Mouse (Mus musculus): ENCODE data around the gene Ndufb3. TPM values are rescaled to one million over a fixed set of nuclear protein-coding genes. Genes with fewer than 3 reads are reported as not detected.

The Ndufb3 gene
- total RNA-seq, 1 experiment from 2014 or later: 90.8 TPM

DNA sequence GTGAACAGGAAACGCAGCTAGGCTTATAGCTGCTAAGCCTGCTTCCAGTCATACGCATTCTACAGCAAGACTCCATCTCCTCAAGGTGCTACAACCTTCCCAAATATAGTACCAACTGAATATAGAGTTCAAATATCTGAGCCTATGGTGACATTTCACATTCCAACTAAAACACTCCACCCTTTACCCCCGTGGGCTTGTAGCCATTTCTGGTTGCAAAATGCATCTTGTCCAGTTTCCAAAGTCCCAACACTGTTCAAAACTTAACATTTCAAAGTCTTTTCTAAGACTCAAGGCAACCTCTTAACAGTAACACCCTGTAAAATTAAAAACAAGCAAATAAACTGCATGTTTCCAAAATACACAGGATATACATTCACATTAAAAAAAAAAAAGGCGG lies 29.0 kb downstream of the Ndufb3 start:
- no peak for ATAC-seq (replicated peaks; ENCODE audit: low read depth, poor library complexity, severe bottlenecking)

DNA sequence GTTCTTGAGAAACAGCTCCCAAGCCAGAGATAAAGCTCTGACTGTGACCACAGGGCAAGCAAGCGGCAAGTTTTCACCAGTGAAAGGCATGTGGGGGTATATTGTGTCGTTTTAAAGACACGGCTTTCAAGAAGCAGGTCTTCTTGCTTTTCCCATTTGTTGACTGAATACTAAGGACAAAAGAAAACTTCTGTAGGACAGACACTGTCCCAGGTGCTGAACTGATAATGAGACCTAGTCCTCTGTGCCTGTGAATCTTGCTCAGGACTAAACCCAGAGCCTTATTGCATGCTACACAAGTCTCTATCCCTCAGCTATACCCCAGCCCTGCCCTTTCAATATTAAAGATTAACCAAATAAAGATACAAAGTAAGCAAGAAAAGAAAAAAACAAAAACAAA lies 30.0 kb downstream of the Ndufb3 start:
- ATAC-seq (replicated peaks; ENCODE audit: low read depth, poor library complexity, severe bottlenecking): no peak

DNA sequence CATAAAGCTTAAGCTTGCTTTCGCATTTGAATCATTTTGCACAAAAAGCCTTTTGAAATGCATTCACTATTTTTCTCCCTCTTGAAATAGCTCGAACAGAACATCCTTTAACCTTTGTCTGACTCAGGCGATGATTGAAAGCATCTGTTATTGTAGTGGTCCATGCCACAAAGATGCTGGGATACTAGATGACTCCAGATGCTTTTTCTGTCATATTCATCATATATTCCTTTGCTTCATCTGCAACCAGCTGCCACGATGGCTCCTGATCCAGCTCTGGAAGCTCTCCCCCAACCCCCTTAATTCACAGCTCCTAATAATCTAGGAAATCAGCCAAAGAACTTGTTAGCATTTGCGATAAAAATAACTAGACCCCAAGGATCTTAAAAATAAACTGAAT lies 30.9 kb downstream of the Ndufb3 start:
- ATAC-seq (replicated peaks; ENCODE audit: low read depth, poor library complexity, severe bottlenecking): no peak

DNA sequence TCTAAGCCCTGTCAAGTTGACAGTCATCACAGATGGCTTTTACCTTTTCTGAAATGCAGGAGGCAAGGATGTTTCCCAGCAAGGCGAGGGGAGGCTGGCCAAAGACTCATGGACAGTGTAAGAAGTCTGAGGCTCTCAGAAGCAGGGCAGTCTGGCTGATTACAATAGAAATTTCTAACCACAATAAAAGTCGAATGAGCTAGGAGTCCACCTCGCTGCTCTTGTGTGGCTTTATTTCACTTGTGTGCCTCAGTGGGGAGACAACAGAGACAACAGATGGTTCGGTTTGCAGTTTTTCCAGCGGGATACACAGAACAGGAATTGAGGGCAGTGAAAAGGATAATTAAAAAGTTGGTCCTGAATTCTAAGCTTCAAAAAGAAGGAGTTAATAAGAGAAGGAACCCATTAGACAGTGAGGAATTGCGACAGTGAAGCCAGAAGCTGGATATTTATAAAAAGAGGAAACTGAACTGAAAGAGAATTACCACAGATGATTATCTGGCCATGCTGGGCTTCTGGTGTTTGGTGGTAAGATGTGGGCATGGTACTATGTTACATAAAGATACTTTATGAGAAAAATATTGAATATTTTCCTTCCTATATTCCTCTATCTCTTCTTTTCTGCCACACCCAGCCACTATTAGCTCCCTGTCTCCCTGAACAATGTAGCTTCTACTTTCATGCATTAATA lies 31.9 kb downstream of the Ndufb3 start:
- peak; percentile 92 for ATAC-seq (replicated peaks; ENCODE audit: low read depth, poor library complexity, severe bottlenecking)

DNA sequence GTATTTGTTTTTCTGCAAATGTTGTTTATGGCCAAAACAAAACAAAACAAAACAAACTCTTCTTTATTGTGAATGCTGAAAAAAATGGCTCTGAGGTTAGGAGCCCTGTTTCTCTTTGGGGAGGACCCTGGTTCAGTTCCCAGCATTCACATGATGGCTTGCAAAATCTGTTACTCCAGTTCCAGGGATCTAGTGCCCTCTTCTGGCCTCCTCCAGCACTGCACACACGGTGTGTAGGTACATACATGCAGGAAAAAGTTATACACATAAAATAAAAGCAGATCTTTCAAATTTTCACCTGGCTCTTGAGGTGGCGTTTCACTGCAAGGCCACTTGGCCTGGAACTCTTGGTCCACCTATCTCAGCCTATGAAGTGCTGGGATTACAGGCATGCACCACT lies 32.6 kb downstream of the Ndufb3 start:
- ATAC-seq (replicated peaks; ENCODE audit: low read depth, poor library complexity, severe bottlenecking): no peak

DNA sequence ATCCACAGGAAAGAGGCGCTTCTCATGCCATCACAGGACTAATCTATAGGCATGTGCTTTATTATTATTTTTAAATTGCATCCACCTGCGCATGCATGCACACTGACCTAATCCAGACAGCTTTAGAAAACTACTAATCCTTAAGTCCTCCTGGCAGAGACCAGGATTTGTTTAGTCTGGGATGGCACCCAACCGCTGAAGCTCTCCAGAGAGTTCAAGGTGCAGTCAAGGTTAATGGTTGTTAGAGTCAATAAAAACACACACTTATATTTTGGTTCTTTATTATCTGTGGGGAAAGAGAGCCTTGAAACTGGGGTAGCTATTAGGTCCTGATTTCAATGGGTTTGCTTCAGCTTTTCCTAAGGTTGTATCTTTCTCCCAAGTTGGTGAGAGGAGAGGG lies 35.1 kb downstream of the Ndufb3 start:
- no peak for ATAC-seq (replicated peaks; ENCODE audit: low read depth, poor library complexity, severe bottlenecking)

DNA sequence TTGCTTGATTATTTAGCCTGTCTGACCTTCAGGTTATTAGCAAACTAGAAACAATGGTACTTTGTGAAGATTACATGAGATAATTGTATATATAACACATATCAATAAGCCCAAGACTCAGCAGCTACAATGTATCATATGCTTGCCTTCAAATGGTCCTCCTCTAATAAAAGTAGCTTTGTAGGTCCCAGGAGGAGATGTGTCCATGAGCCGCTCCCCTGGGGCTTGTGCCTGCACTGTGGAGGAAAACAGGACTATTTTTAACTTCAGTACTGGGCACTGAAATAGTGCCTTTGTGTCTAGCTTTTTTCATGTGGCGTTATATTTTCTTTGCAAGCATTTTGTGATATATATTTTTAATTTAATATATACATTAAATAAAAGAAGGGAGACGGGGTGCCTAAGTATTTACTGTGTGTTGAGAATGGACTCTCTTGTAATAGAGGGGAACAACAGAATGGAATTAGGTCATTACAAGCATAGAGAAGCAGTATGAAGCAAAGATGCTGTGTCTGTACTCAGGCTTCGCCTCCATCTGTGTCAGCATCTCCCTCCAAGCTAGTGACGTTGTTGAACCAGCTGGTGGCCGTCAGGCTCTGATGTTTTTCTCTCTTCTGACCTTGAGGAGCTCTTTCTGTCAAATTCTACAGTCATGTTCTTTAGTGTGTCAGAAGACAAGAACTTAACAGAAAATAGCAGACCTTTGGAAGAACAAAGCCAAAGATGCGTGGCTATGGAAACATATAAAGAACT lies 36.0 kb downstream of the Ndufb3 start:
- no peak for ATAC-seq (replicated peaks; ENCODE audit: low read depth, poor library complexity, severe bottlenecking)

DNA sequence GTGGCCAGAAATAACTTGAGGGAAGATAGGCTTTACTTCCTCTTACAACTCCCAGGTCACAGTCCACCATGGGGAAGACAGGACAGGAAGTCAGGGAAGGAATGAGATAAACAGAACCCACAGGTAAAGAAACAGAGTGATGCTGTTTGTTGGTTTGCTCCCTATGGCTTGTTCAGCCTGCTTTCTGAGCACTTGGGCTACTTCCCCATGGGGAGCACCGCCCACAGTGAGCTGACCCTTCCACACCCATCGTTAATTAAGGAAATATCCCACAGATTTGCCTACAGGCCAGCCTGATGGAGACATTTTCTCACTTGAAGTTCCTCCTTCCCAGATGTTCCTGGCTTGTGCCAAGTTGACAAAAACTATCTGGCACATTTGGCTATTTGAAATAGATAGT lies 42.7 kb downstream of the Ndufb3 start:
- ATAC-seq (replicated peaks; ENCODE audit: low read depth, poor library complexity, severe bottlenecking): 0 out of 2 replicates have a peak, but pooled peaks have one; percentile 36

Other genes with a start within 250 kb of the Ndufb3 start
- gene Bzw1, start 193.5 kb upstream of the Ndufb3 start, total RNA-seq (2017): 194 and 196 TPM in 2 replicates
- 507 and 538 TPM in 2 replicates for gene Clk1, start 162.3 kb upstream of the Ndufb3 start, total RNA-seq (2017)
- 55.0 and 64.6 TPM in 2 replicates for gene Nif3l1, start 141.2 kb upstream of the Ndufb3 start, total RNA-seq (2017)
- 71.3 and 86.1 TPM in 2 replicates for gene Ppil3, start 140.9 kb upstream of the Ndufb3 start, total RNA-seq (2017)
- 87.7 and 100 TPM in 2 replicates for gene Orc2, start 81.3 kb upstream of the Ndufb3 start, total RNA-seq (2017)
- 13.1 and 13.9 TPM in 2 replicates for gene Fam126b, start 61 bp upstream of the Ndufb3 start, total RNA-seq (2017)
- not detected in 2 replicates for gene Als2cr12, start 109.6 kb downstream of the Ndufb3 start, total RNA-seq (2017)
- gene Cflar, start 125.1 kb downstream of the Ndufb3 start, total RNA-seq (2017): 80.7 and 80.8 TPM in 2 replicates
- 112 and 118 TPM in 2 replicates for gene Casp8, start 209.0 kb downstream of the Ndufb3 start, total RNA-seq (2017)